Comparison of ENCODE assay signal across 13 mouse cellular contexts in genomic region chr8:26308121-26308641, GRCm38 (mm10).
DNase-seq lines count a peak whose midpoint lies in the region; ATAC-seq lines count a peak whose summit lies in the region.
"Had no signal": no experiment of that assay in that cellular context is flagged by ENCODE, and none has a peak within 500 bp of the region (broad histone marks: within the 10 kb centered on the region; RNA-seq: fewer than 3 reads in every experiment).

No protein-coding gene starts in this region.

- peaks cover 23% of the 10 kb centered on the region for H3K4me1 ChIP-seq in hindbrain, embryonic 12.5 days
- H3K4me1 ChIP-seq in hindbrain, embryonic 14.5 days (replicated peaks; ENCODE audit: control insufficient read depth, insufficient read depth, low read length) = peaks cover 16% of the 10 kb centered on the region; the same call in 1 of the 2 replicates
- 0 out of 2 replicates have a peak, but pooled peaks cover 6% of the 10 kb centered on the region for H3K4me1 ChIP-seq in midbrain, embryonic 14.5 days (ENCODE audit: control insufficient read depth, insufficient read depth, low read length)
- H3K4me1 ChIP-seq in midbrain, embryonic 16.5 days (ENCODE audit: control insufficient read depth, insufficient read depth, low read length) = peaks cover 3% of the 10 kb centered on the region; the same call in 1 of the 2 replicates
- H3K4me1 ChIP-seq in embryonic facial prominence, embryonic 15.5 days = peaks cover 16% of the 10 kb centered on the region
- peaks cover 10% of the 10 kb centered on the region for H3K4me1 ChIP-seq in stomach, embryonic 16.5 days (ENCODE audit: control insufficient read depth, insufficient read depth, low read length)
- H3K4me1 ChIP-seq: heart, embryonic 13.5 days had no signal

- no peak for ATAC-seq in hindbrain, embryonic 12.5 days (ENCODE audit: low FRiP score)
- no peak for ATAC-seq in hindbrain, embryonic 14.5 days (ENCODE audit: low FRiP score)
- no peak for ATAC-seq in midbrain, embryonic 14.5 days (ENCODE audit: low FRiP score, low TSS enrichment)
- ATAC-seq in midbrain, embryonic 16.5 days = no peak
- ATAC-seq in embryonic facial prominence, embryonic 15.5 days (ENCODE audit: insufficient number of reproducible peaks, low FRiP score, low TSS enrichment, low read depth) = no peak
- ATAC-seq in stomach, embryonic 16.5 days (ENCODE audit: insufficient read depth, low FRiP score) = no peak

- no peak overlapping the region for H3K27ac ChIP-seq in hindbrain, embryonic 12.5 days
- H3K27ac ChIP-seq in hindbrain, embryonic 14.5 days = no peak overlapping the region
- H3K27ac ChIP-seq in midbrain, embryonic 14.5 days (replicated peaks; ENCODE audit: low read depth, low read length) = no peak overlapping the region
- H3K27ac ChIP-seq in midbrain, embryonic 16.5 days (ENCODE audit: low read length) = no peak overlapping the region
- no peak overlapping the region for H3K27ac ChIP-seq in embryonic facial prominence, embryonic 15.5 days (replicated peaks)
- no peak overlapping the region for H3K27ac ChIP-seq in stomach, embryonic 16.5 days (ENCODE audit: low read length)
- H3K27ac ChIP-seq: heart, embryonic 13.5 days; liver, embryonic 14.5 days had no signal

- no peak overlapping the region for H3K9ac ChIP-seq in hindbrain, embryonic 12.5 days
- H3K9ac ChIP-seq in hindbrain, embryonic 14.5 days = no peak overlapping the region
- H3K9ac ChIP-seq in midbrain, embryonic 14.5 days (replicated peaks; ENCODE audit: low read length) = no peak overlapping the region
- H3K9ac ChIP-seq in midbrain, embryonic 16.5 days (ENCODE audit: low read depth, low read length) = no peak overlapping the region
- no peak overlapping the region for H3K9ac ChIP-seq in embryonic facial prominence, embryonic 15.5 days
- no peak overlapping the region for H3K9ac ChIP-seq in stomach, embryonic 16.5 days (ENCODE audit: low read length)
- H3K9ac ChIP-seq: heart, embryonic 13.5 days; liver, embryonic 14.5 days had no signal

- DNase-seq in hindbrain, embryonic 14.5 days (ENCODE audit: low spot score) = no peak
- DNase-seq in midbrain, embryonic 14.5 days = peak; percentile 45
- DNase-seq in B cell, adult 2 months = no peak
- DNase-seq in left cerebral cortex, adult 11 months (ENCODE audit: low spot score) = no peak
- DNase-seq: cerebellum, postnatal 36 days; kidney, adult 18-20 months; thymus, postnatal 36 days had no signal

- H3K36me3 ChIP-seq in hindbrain, embryonic 12.5 days = no peaks in the 10 kb centered on the region
- H3K36me3 ChIP-seq in hindbrain, embryonic 14.5 days (replicated peaks; ENCODE audit: control insufficient read depth, insufficient read depth) = no peaks in the 10 kb centered on the region
- H3K36me3 ChIP-seq in midbrain, embryonic 14.5 days (ENCODE audit: control insufficient read depth, insufficient read depth, low read length) = no peaks in the 10 kb centered on the region
- H3K36me3 ChIP-seq in midbrain, embryonic 16.5 days (ENCODE audit: control insufficient read depth, insufficient read depth, low read length) = no peaks in the 10 kb centered on the region
- H3K36me3 ChIP-seq in embryonic facial prominence, embryonic 15.5 days = no peaks in the 10 kb centered on the region
- H3K36me3 ChIP-seq in stomach, embryonic 16.5 days (ENCODE audit: control insufficient read depth, insufficient read depth, low read length) = no peaks in the 10 kb centered on the region
- H3K36me3 ChIP-seq: heart, embryonic 13.5 days had no signal

- H3K4me3 ChIP-seq in hindbrain, embryonic 12.5 days = no peak overlapping the region
- H3K4me3 ChIP-seq in hindbrain, embryonic 14.5 days (replicated peaks; ENCODE audit: low read length) = no peak overlapping the region
- H3K4me3 ChIP-seq in midbrain, embryonic 14.5 days (replicated peaks; ENCODE audit: low read depth, low read length) = no peak overlapping the region
- H3K4me3 ChIP-seq in midbrain, embryonic 16.5 days (ENCODE audit: low read depth, low read length) = no peak overlapping the region
- no peak overlapping the region for H3K4me3 ChIP-seq in embryonic facial prominence, embryonic 15.5 days (replicated peaks)
- H3K4me3 ChIP-seq in stomach, embryonic 16.5 days (replicated peaks; ENCODE audit: low read length) = no peak overlapping the region
- H3K4me3 ChIP-seq: heart, embryonic 13.5 days had no signal

- peak overlapping the region; percentile 9; the same call in 1 of the 2 replicates for H3K4me2 ChIP-seq in hindbrain, embryonic 12.5 days (replicated peaks)
- no peak overlapping the region for H3K4me2 ChIP-seq in hindbrain, embryonic 14.5 days (replicated peaks)
- H3K4me2 ChIP-seq in midbrain, embryonic 14.5 days (ENCODE audit: low read length) = no peak overlapping the region
- H3K4me2 ChIP-seq in midbrain, embryonic 16.5 days (ENCODE audit: low read length) = no peak overlapping the region
- H3K4me2 ChIP-seq in embryonic facial prominence, embryonic 15.5 days (replicated peaks) = peak overlapping the region; percentile 6; the same call in 1 of the 2 replicates
- H3K4me2 ChIP-seq in stomach, embryonic 16.5 days (ENCODE audit: low read depth, low read length) = 0 out of 2 replicates have a peak overlapping the region, but pooled peaks have one; percentile 23
- H3K4me2 ChIP-seq: heart, embryonic 13.5 days had no signal

- no peaks in the 10 kb centered on the region for H3K9me3 ChIP-seq in hindbrain, embryonic 12.5 days (replicated peaks)
- no peaks in the 10 kb centered on the region for H3K9me3 ChIP-seq in hindbrain, embryonic 14.5 days (ENCODE audit: control insufficient read depth, low read length)
- no peaks in the 10 kb centered on the region for H3K9me3 ChIP-seq in midbrain, embryonic 14.5 days (ENCODE audit: control insufficient read depth, low read length)
- no peaks in the 10 kb centered on the region for H3K9me3 ChIP-seq in midbrain, embryonic 16.5 days (replicated peaks; ENCODE audit: control insufficient read depth, low read length, poor library complexity, severe bottlenecking)
- no peaks in the 10 kb centered on the region for H3K9me3 ChIP-seq in embryonic facial prominence, embryonic 15.5 days (replicated peaks)
- no peaks in the 10 kb centered on the region for H3K9me3 ChIP-seq in stomach, embryonic 16.5 days (replicated peaks; ENCODE audit: control insufficient read depth, low read length)
- H3K9me3 ChIP-seq: heart, embryonic 13.5 days had no signal

- WGBS in hindbrain, embryonic 12.5 days = 22% methylated on average over 15 of the region's 15 CpGs
- 34% methylated on average over 15 of the region's 15 CpGs for WGBS in hindbrain, embryonic 14.5 days
- WGBS in midbrain, embryonic 14.5 days = 38% methylated on average over 15 of the region's 15 CpGs
- 36% methylated on average over 15 of the region's 15 CpGs for WGBS in midbrain, embryonic 16.5 days
- 24% methylated on average over 15 of the region's 15 CpGs for WGBS in embryonic facial prominence, embryonic 15.5 days
- WGBS in stomach, embryonic 16.5 days = 13% methylated on average over 15 of the region's 15 CpGs

- H3K27me3 ChIP-seq in hindbrain, embryonic 12.5 days = no peaks in the 10 kb centered on the region
- no peaks in the 10 kb centered on the region; the same call in 1 of the 2 replicates for H3K27me3 ChIP-seq in hindbrain, embryonic 14.5 days (ENCODE audit: control insufficient read depth, insufficient read depth, low read length)
- H3K27me3 ChIP-seq in midbrain, embryonic 14.5 days (ENCODE audit: control insufficient read depth, insufficient read depth, low read length) = no peaks in the 10 kb centered on the region
- H3K27me3 ChIP-seq in midbrain, embryonic 16.5 days (ENCODE audit: control insufficient read depth, insufficient read depth, low read depth, low read length) = no peaks in the 10 kb centered on the region
- no peaks in the 10 kb centered on the region for H3K27me3 ChIP-seq in embryonic facial prominence, embryonic 15.5 days
- H3K27me3 ChIP-seq in stomach, embryonic 16.5 days (ENCODE audit: control insufficient read depth, insufficient read depth, low read length) = no peaks in the 10 kb centered on the region
- H3K27me3 ChIP-seq: heart, embryonic 13.5 days had no signal

Comparison
In these comparisons a context has a peak if more than half of its experiments do, and no peak if none do; other contexts are left out.
1. H3K4me2 ChIP-seq: peak in hindbrain, embryonic 12.5 days (single experiment), embryonic facial prominence, embryonic 15.5 days (single experiment) and stomach, embryonic 16.5 days (single experiment); none in hindbrain, embryonic 14.5 days (single experiment), midbrain, embryonic 14.5 days (single experiment) and midbrain, embryonic 16.5 days (single experiment).